In the genomic region with DNA sequence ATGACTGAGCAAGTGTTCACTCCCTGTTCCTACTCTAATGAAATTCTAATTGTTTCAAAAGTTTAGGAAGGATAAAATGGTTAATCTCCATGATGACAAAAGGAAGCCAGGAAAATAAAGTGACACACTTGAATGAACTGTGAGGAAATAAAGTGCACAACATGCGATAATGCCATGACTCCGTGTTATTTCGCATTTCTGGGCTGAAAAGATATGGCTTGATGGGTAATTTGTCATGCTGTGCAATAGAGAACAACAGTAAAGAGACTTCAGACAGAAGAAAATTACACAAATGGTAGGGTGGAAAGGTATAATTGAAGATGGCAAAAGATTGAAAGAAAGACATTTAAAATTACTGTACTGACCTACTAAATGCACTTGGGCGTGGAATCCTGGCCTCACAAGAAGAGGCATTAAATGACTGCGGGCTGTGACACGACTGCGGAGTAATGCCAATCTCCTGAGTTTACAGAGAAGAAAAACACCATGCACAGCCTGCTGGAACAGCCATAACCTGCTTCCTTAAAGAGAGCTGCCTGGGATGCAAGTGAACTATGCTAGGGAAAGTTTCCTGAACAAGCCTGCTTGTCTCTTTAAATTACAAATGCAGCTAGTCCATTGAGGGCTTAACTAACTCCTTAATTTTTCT, we compare ENCODE assay signal across 22 mouse cellular contexts. TPM values are rescaled to one million over a fixed set of nuclear protein-coding genes. Genes with fewer than 3 reads are reported as not detected.
DNase-seq lines count a peak whose midpoint lies in the region; ATAC-seq and TF ChIP-seq lines count a peak whose summit lies in the region.
"Had no signal": no experiment of that assay in that cellular context is flagged by ENCODE, and none has a peak within 500 bp of the region (broad histone marks: within the 10 kb centered on the region; RNA-seq: fewer than 3 reads in every experiment).

No protein-coding gene starts in this region.

- no peaks in the 10 kb centered on the region for H3K36me3 ChIP-seq in embryonic facial prominence, embryonic 11.5 days (replicated peaks; ENCODE audit: control insufficient read depth, insufficient read depth, low read depth, low read length)
- no peaks in the 10 kb centered on the region for H3K36me3 ChIP-seq in embryonic facial prominence, embryonic 10.5 days (replicated peaks)
- H3K36me3 ChIP-seq in forebrain, embryonic 14.5 days (ENCODE audit: control insufficient read depth, insufficient read depth, low read length) = no peaks in the 10 kb centered on the region
- no peaks in the 10 kb centered on the region for H3K36me3 ChIP-seq in midbrain, postnatal 0 days (ENCODE audit: insufficient read depth, low read length)
- H3K36me3 ChIP-seq: G1E; heart, embryonic 13.5 days; hindbrain, embryonic 15.5 days had no signal

- no peaks in the 10 kb centered on the region for H3K27me3 ChIP-seq in embryonic facial prominence, embryonic 11.5 days (ENCODE audit: control insufficient read depth, insufficient read depth, low read length)
- no peaks in the 10 kb centered on the region for H3K27me3 ChIP-seq in embryonic facial prominence, embryonic 10.5 days (replicated peaks; ENCODE audit: low read depth, poor library complexity, severe bottlenecking)
- no peaks in the 10 kb centered on the region for H3K27me3 ChIP-seq in forebrain, embryonic 14.5 days (replicated peaks; ENCODE audit: control insufficient read depth, insufficient read depth, low read length)
- no peaks in the 10 kb centered on the region for H3K27me3 ChIP-seq in midbrain, postnatal 0 days (ENCODE audit: insufficient read depth, low read length)
- H3K27me3 ChIP-seq: heart, embryonic 13.5 days; hindbrain, embryonic 15.5 days had no signal

- 0 out of 2 replicates have a peak, but pooled peaks have one; percentile 56 for ATAC-seq in embryonic facial prominence, embryonic 11.5 days (replicated peaks; ENCODE audit: insufficient number of reproducible peaks, low FRiP score, low TSS enrichment, low read depth)
- ATAC-seq in forebrain, embryonic 14.5 days = peak; percentile 55
- no peak for ATAC-seq in midbrain, postnatal 0 days (ENCODE audit: low FRiP score)
- ATAC-seq: CD4-positive, CD25-positive, alpha-beta regulatory T cell, adult 4 months; intestine, embryonic 16.5 days had no signal

- no peak overlapping the region for H3K27ac ChIP-seq in embryonic facial prominence, embryonic 11.5 days (replicated peaks; ENCODE audit: low read depth, low read length)
- no peak overlapping the region for H3K27ac ChIP-seq in embryonic facial prominence, embryonic 10.5 days (replicated peaks)
- peak overlapping the region; percentile 56; the same call in 1 of the 2 replicates for H3K27ac ChIP-seq in gastrocnemius, adult 2 months
- no peak overlapping the region for H3K27ac ChIP-seq in forebrain, embryonic 14.5 days (ENCODE audit: low read depth, low read length)
- no peak overlapping the region for H3K27ac ChIP-seq in midbrain, postnatal 0 days (ENCODE audit: low read depth, low read length)
- H3K27ac ChIP-seq: heart, embryonic 13.5 days; hindbrain, embryonic 15.5 days had no signal

- no peak for TF ChIP-seq CTCF in gastrocnemius, adult 2 months (IDR thresholded peaks at IDR 0.05)
- TF ChIP-seq CTCF in midbrain, postnatal 0 days (IDR thresholded peaks at IDR 0.05) = no peak

- H3K4me1 ChIP-seq in embryonic facial prominence, embryonic 11.5 days (ENCODE audit: control insufficient read depth, insufficient read depth, low read length) = no peaks in the 10 kb centered on the region
- no peaks in the 10 kb centered on the region for H3K4me1 ChIP-seq in embryonic facial prominence, embryonic 10.5 days
- no peaks in the 10 kb centered on the region; the same call in 1 of the 2 replicates for H3K4me1 ChIP-seq in forebrain, embryonic 14.5 days (ENCODE audit: control insufficient read depth, insufficient read depth, low read length)
- H3K4me1 ChIP-seq in midbrain, postnatal 0 days (ENCODE audit: insufficient read depth, low read length) = no peaks in the 10 kb centered on the region
- H3K4me1 ChIP-seq: hindbrain, embryonic 15.5 days had no signal

- no peaks in the 10 kb centered on the region for H3K9me3 ChIP-seq in embryonic facial prominence, embryonic 11.5 days (replicated peaks; ENCODE audit: control insufficient read depth, low read length)
- H3K9me3 ChIP-seq in embryonic facial prominence, embryonic 10.5 days = no peaks in the 10 kb centered on the region
- no peaks in the 10 kb centered on the region for H3K9me3 ChIP-seq in forebrain, embryonic 14.5 days (replicated peaks; ENCODE audit: control insufficient read depth, low read length)
- H3K9me3 ChIP-seq in midbrain, postnatal 0 days (ENCODE audit: low read length) = no peaks in the 10 kb centered on the region
- H3K9me3 ChIP-seq: G1E; heart, embryonic 13.5 days; hindbrain, embryonic 15.5 days had no signal

- WGBS in embryonic facial prominence, embryonic 11.5 days = 75% methylated on average over 7 of the region's 7 CpGs
- WGBS in embryonic facial prominence, embryonic 10.5 days = 81% methylated on average over 7 of the region's 7 CpGs
- 78% methylated on average over 7 of the region's 7 CpGs for WGBS in forebrain, embryonic 14.5 days
- WGBS in midbrain, postnatal 0 days = 73% methylated on average over 7 of the region's 7 CpGs

- H3K4me3 ChIP-seq in embryonic facial prominence, embryonic 11.5 days (ENCODE audit: low read depth, low read length) = no peak overlapping the region
- no peak overlapping the region for H3K4me3 ChIP-seq in embryonic facial prominence, embryonic 10.5 days
- no peak overlapping the region for H3K4me3 ChIP-seq in gastrocnemius, adult 2 months
- H3K4me3 ChIP-seq in forebrain, embryonic 14.5 days (ENCODE audit: low read depth, low read length) = no peak overlapping the region
- H3K4me3 ChIP-seq in midbrain, postnatal 0 days (ENCODE audit: low read depth, low read length) = no peak overlapping the region
- H3K4me3 ChIP-seq: heart, embryonic 13.5 days; hindbrain, embryonic 15.5 days had no signal

- H3K4me2 ChIP-seq in embryonic facial prominence, embryonic 11.5 days (ENCODE audit: low read depth, low read length) = no peak overlapping the region
- no peak overlapping the region for H3K4me2 ChIP-seq in forebrain, embryonic 14.5 days (ENCODE audit: low read length)
- H3K4me2 ChIP-seq in midbrain, postnatal 0 days (ENCODE audit: low read depth, low read length, poor library complexity, severe bottlenecking) = no peak overlapping the region
- H3K4me2 ChIP-seq: heart, embryonic 13.5 days; hindbrain, embryonic 15.5 days had no signal

- no peak overlapping the region for H3K9ac ChIP-seq in embryonic facial prominence, embryonic 11.5 days (replicated peaks; ENCODE audit: low read length)
- H3K9ac ChIP-seq in forebrain, embryonic 14.5 days (ENCODE audit: low read length) = no peak overlapping the region
- H3K9ac ChIP-seq in midbrain, postnatal 0 days (replicated peaks; ENCODE audit: low read length, poor library complexity, severe bottlenecking) = no peak overlapping the region
- H3K9ac ChIP-seq: heart, embryonic 13.5 days; hindbrain, embryonic 15.5 days had no signal

- intact Hi-C loops in gastrocnemius, adult 2 months (cut with DNase I) = loop anchor here (10.0 kb wide), 1 partner anchor 420 kb away; no protein-coding TSS in a partner anchor

- DNase-seq in embryonic facial prominence, embryonic 11.5 days (ENCODE audit: low spot score) = peak; percentile 22
- DNase-seq in embryonic facial prominence, embryonic 10.5 days (ENCODE audit: low spot score) = no peak
- DNase-seq in gastrocnemius, adult 2 months = peak; percentile 25
- no peak for DNase-seq in gastrocnemius, postnatal 25 days
- DNase-seq in forebrain, embryonic 14.5 days (ENCODE audit: low spot score) = peak; percentile 45
- no peak for DNase-seq in midbrain, postnatal 0 days (ENCODE audit: low spot score)
- no peak for DNase-seq in spleen, adult 18-20 months
- no peak for DNase-seq in cerebellum, adult 11-12 months
- DNase-seq: adrenal gland, adult 8-10 months; B cell, adult 2 months; cerebellum, adult 8-10 months; cerebellum, postnatal 14 days; embryo, embryonic 11 days; gastrocnemius, postnatal 14 days; heart, adult 11 months; heart, postnatal 36 days; kidney, adult 2 months had no signal

RNA-seq across cellular contexts. Expression of gene Mef2c, which starts 19.0 kb away (rescaled TPM):
- 29.8 and 35.0 TPM in 2 replicates for polyA plus RNA-seq in embryonic facial prominence, embryonic 11.5 days (2014; fragmentation: Nextera tagmentation; extraction: Ambion mirVana)
- polyA plus RNA-seq in embryonic facial prominence, embryonic 10.5 days (2016; fragmentation: Nextera tagmentation; extraction: Ambion mirVana) = 17.9 and 18.1 TPM in 2 replicates
- total RNA-seq in gastrocnemius, adult 2 months (2021) = 100 to 1,000 TPM; 354 to 497 TPM
- total RNA-seq in gastrocnemius, postnatal 25 days (2021) = 100 to 1,000 TPM; 295 to 345 TPM
- polyA plus RNA-seq in forebrain, embryonic 14.5 days (2014; fragmentation: Nextera tagmentation; extraction: Ambion mirVana) = 99.4 and 180 TPM in 2 replicates
- total RNA-seq in midbrain, postnatal 0 days (2014; rRNA removed) = 32.9 and 35.1 TPM in 2 replicates
- polyA plus RNA-seq in midbrain, postnatal 0 days (2015; fragmentation: Nextera tagmentation; extraction: Ambion mirVana) = 44.6 and 50.7 TPM in 2 replicates
- polyA plus RNA-seq: G1E had no signal

Comparison
In these comparisons a context has a peak if more than half of its experiments do, and no peak if none do; other contexts are left out.
1. DNase-seq: peak in embryonic facial prominence, embryonic 11.5 days (single experiment), gastrocnemius, adult 2 months (single experiment) and forebrain, embryonic 14.5 days (single experiment); none in embryonic facial prominence, embryonic 10.5 days (single experiment), gastrocnemius, postnatal 25 days (single experiment), midbrain, postnatal 0 days (single experiment), spleen, adult 18-20 months (0 of 2) and cerebellum, adult 11-12 months (single experiment).